Mouse (Mus musculus): Measurements from ENCODE around the gene Cdk6.

DNA sequence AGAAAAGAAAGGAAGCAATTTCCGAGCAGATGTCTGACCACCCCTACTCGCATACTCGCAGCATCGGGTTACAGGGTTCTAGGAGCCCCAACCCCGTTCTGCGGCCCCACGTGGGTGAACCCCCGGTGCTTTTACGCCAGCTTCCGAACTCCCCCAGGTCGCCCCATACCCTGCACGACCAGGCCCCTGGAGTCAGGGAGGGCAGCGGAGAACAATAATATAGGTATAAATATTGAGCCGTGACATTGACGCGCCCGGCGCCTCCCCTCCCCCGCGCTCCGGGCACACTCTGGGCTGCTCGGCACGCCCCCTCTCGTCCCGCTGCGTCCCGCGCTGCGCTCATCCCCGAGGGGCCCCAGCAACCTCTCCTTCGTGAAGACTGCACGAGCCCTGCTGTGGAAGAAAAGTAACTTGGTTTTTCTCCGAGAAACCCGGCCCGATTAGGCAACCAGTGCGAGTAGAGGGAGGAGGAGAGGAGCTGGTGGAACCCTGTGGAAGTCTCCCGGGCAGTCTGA is 2.3 kb downstream of the Cdk6 start:
- peak; percentile 35; the same call in 1 of the 2 replicates for TF ChIP-seq POLR2A (IDR thresholded peaks at IDR 0.05; ENCODE audit: borderline replicate concordance, control insufficient read depth, low read depth, low read length)
- TF ChIP-seq CTCF (IDR thresholded peaks at IDR 0.05; ENCODE audit: control insufficient read depth, insufficient read depth, low read length), result no peak

Measured in bone marrow, adult 2 months (tissue).